Mouse (Mus musculus): Measurements from ENCODE around the gene Arl6. TPM values are rescaled to one million over a fixed set of nuclear protein-coding genes. Genes with fewer than 3 reads are reported as not detected.

Gene Arl6
- polyA plus RNA-seq, 1 experiment from 2014 or later, result 46.7 TPM

DNA sequence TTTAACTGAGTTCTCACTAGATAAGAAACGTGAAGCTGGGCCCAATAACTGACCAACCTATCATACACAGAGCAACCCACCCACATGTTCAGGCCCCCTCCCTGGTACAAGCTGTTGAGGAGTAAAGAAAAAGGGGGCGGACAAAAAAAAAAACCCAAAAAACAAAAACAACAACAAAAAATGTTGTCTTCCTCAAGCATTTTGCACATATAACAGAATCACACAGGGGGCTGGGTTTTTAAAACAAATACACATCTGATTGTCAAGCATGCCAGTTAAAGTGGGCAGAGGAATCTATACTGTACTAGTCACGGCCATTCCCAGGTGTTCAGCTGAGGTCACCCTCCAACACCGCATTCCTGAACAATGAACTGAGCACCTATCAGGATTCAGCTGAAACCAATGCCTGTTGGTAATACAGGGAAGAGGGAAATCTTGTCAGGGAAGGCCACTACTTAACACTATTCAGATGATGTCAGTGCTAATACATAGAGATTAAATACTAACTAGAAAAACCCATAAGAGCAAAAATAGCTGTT is 53.4 kb downstream of the Arl6 start:
- no peaks in the 10 kb centered on the region for H3K9me3 ChIP-seq
- H3K27ac ChIP-seq (replicated peaks), result no peak overlapping the region
- no peaks in the 10 kb centered on the region for H3K27me3 ChIP-seq
- 0 out of 2 replicates have a peak, but pooled peaks cover 13% of the 10 kb centered on the region for H3K4me1 ChIP-seq (replicated peaks)
- no peak overlapping the region for H3K4me3 ChIP-seq
- H3K4me2 ChIP-seq, result no peak overlapping the region
- no peak overlapping the region for H3K9ac ChIP-seq
- H3K36me3 ChIP-seq, result no peaks in the 10 kb centered on the region
- 93% methylated on average over 4 of the region's 4 CpGs for WGBS
- ATAC-seq (ENCODE audit: low read depth), result no peak

DNA sequence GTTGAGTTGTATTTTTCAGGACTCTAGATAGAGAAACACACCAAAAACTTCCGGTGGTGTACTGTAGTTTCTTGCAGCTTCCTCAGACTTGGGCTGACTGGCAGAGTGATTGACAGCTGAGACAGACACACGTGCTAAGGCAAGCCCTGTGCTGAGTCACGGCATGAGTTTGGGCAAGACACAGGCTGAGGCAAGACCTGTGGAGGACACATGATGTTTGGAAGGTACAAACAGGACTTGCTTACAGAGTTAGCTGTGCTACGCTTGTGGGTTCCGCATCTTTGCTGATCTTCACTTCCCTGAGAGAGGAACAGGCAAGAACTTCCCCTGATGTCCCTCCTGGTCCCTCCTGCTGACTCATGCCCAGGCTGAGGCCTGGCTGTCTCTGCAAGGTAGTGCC is 55.7 kb downstream of the Arl6 start:
- Histone ChIP-seq H3K9ac (no peak overlapping the region), H3K36me3 (no peaks in the 10 kb centered on the region), H3K27me3 (no peaks in the 10 kb centered on the region), H3K4me1 (replicated peaks) (0 out of 2 replicates have a peak, but pooled peaks cover 13% of the 10 kb centered on the region), H3K27ac (replicated peaks) (no peak overlapping the region), H3K9me3 (no peaks in the 10 kb centered on the region), H3K4me3 (no peak overlapping the region), H3K4me2 (no peak overlapping the region)
- WGBS, result 91% methylated on average over 5 of the region's 5 CpGs
- ATAC-seq (ENCODE audit: low read depth), result no peak

DNA sequence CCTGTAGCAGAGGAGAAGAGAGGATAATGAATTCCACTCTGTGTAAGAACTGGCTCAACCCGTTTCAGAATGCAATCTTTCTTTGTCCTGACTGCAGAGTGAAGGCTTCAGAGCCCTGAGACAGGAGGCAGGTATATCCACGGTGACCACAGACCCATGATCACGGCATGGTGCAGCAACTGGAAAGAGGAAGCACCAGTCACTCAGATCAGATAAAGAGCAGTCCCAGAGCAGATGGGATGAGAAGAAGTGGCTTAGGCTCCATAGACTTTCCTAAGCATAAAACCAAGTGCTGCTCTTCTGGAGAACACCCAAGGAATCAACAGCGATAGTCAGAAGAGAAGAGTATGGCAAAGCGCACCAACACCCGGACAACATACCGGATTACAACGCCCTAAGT is 60.0 kb downstream of the Arl6 start:
- 91% methylated on average over 8 of the region's 8 CpGs for WGBS
- H3K9me3 ChIP-seq, result no peaks in the 10 kb centered on the region
- ATAC-seq (ENCODE audit: low read depth), result no peak
- H3K27ac ChIP-seq (replicated peaks), result no peak overlapping the region
- H3K9ac ChIP-seq, result no peak overlapping the region
- no peaks in the 10 kb centered on the region for H3K4me1 ChIP-seq (replicated peaks)
- H3K36me3 ChIP-seq, result no peaks in the 10 kb centered on the region
- no peak overlapping the region for H3K4me2 ChIP-seq
- H3K27me3 ChIP-seq, result no peaks in the 10 kb centered on the region
- H3K4me3 ChIP-seq, result no peak overlapping the region

DNA sequence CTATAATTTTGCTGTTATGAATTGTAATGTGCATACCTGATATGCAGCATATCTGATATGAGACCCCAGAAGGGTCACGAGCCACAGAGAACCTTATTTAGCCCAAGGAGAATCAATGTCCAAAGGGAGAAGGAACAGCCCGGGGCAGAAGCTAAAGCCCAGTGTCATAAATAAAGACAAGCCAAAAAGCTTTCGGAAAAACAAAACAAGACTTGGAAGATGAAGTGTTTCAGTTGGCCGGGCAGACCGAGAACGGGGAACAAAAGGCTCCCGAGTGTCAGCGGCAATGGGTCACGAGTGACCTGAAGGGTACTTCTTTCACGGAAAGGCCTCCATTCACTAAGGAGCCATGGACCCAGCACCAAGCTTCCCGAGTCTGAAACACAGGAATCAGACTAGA is 65.2 kb downstream of the Arl6 start:
- H3K4me1 ChIP-seq (replicated peaks), result no peaks in the 10 kb centered on the region
- ATAC-seq (ENCODE audit: low read depth), result no peak
- H3K4me3 ChIP-seq, result no peak overlapping the region
- H3K9ac ChIP-seq, result no peak overlapping the region
- 49% methylated on average over 11 of the region's 11 CpGs for WGBS
- H3K27me3 ChIP-seq, result no peaks in the 10 kb centered on the region
- no peak overlapping the region for H3K4me2 ChIP-seq
- H3K9me3 ChIP-seq, result no peaks in the 10 kb centered on the region
- no peaks in the 10 kb centered on the region for H3K36me3 ChIP-seq
- no peak overlapping the region for H3K27ac ChIP-seq (replicated peaks)

DNA sequence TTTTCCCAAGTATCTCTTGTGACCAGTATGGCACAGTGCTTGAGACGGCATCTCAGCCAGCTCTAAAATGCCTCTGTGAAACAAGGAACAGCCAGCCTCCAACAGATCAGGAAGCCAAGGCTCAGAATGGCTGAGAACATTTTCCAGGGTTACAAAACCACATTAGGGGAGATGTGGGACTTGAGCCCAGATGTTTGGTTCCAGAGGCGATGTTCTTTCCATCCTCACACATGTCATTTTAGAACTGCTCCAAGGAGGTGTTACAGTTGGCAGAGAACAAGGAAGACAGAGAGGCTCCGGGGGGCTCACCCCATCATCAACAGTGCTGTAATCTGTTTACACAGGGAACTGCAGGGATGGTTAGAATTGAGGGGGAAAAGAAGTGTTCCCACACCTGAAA is 66.5 kb downstream of the Arl6 start:
- Histone ChIP-seq H3K27me3 (no peaks in the 10 kb centered on the region), H3K4me3 (no peak overlapping the region), H3K9me3 (no peaks in the 10 kb centered on the region), H3K9ac (no peak overlapping the region), H3K27ac (replicated peaks) (no peak overlapping the region), H3K36me3 (no peaks in the 10 kb centered on the region), H3K4me2 (no peak overlapping the region), H3K4me1 (replicated peaks) (no peaks in the 10 kb centered on the region; the same call in 1 of the 2 replicates)
- ATAC-seq (ENCODE audit: low read depth), result no peak
- WGBS, result 84% methylated on average over 3 of the region's 3 CpGs

DNA sequence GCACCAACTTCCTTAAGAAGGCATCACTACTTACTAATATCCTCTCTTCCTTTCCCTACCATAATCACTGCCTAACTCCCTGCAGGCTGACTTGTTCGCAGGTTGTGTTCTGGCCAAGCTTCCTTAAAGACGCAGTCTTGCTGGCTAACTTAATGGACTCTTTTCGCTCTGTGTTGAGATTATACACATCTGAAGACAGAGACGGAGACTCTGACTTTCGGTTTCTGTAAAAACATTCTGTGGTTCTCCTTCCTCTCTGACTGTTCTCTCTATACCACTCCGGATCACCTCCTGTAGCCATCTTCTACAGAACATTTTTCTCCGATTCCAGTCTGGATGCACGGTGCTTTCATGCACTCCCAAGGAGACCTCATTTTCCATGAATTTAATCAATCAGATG is 68.4 kb downstream of the Arl6 start:
- Histone ChIP-seq H3K4me1 (replicated peaks) (no peaks in the 10 kb centered on the region; the same call in 1 of the 2 replicates), H3K9me3 (no peaks in the 10 kb centered on the region), H3K9ac (no peak overlapping the region), H3K4me2 (no peak overlapping the region), H3K27ac (replicated peaks) (no peak overlapping the region), H3K27me3 (no peaks in the 10 kb centered on the region), H3K4me3 (no peak overlapping the region), H3K36me3 (no peaks in the 10 kb centered on the region)
- no peak for ATAC-seq (ENCODE audit: low read depth)
- 93% methylated on average over 8 of the region's 8 CpGs for WGBS

DNA sequence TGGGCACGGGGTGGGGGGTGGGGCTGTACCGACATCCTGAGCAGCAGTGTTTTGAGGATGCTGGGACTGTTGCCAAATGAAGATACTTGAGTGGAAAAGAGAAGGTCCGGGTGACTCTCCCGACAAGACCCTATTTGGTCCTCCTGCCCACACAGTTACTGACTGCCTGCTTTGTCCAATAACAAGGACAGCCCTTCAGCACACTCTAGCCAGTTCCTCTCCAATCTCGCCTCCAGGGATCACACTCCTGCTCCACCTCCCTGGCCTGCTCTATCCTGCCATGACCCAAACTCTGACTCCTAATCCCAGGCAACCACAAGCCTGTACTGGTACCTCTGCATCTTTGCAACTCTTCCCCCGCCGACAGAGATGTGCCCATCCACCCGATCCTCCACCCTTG is 69.4 kb downstream of the Arl6 start:
- Histone ChIP-seq H3K9me3 (no peaks in the 10 kb centered on the region), H3K9ac (no peak overlapping the region), H3K4me2 (no peak overlapping the region), H3K36me3 (no peaks in the 10 kb centered on the region), H3K27me3 (no peaks in the 10 kb centered on the region), H3K4me3 (no peak overlapping the region), H3K27ac (replicated peaks) (no peak overlapping the region), H3K4me1 (replicated peaks) (no peaks in the 10 kb centered on the region; the same call in 1 of the 2 replicates)
- no peak for ATAC-seq (ENCODE audit: low read depth)
- 68% methylated on average over 8 of the region's 8 CpGs for WGBS

DNA sequence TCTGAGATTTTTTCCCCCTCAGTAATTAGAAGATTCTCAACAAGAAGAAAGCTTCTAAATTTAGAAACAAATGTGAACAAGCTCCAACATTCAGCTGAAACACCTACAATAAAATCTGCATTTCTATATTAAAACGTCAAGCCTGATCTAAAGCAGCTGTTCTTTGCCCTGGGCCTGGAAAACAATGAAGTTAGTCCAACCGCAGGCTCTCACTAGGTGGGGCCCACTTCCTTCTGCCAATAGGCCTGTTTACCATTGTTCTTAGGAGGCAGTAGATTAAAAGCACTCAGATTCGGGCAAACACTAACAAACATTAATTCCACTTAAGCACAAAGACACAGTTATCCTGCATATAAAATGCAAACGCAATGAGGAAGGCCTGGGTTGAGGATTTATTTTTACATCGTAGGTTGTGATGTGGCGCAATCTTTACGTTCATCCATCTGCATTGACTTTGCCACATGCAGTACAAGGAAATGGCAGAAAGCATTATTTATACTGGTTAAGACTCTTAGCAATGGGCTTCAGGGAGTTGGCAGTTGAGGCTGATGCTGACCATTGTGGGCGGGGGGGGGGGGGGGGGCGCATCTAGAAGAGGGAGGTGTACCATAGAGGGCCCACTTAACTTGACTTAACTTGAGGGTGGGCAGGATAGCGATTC is 71.3 kb downstream of the Arl6 start:
- Histone ChIP-seq H3K4me2 (no peak overlapping the region), H3K27ac (replicated peaks) (no peak overlapping the region), H3K27me3 (no peaks in the 10 kb centered on the region), H3K4me1 (replicated peaks) (no peaks in the 10 kb centered on the region; the same call in 1 of the 2 replicates), H3K4me3 (no peak overlapping the region), H3K9me3 (no peaks in the 10 kb centered on the region), H3K36me3 (no peaks in the 10 kb centered on the region), H3K9ac (no peak overlapping the region)
- ATAC-seq (ENCODE audit: low read depth), result no peak
- WGBS, result 65% methylated on average over 10 of the region's 10 CpGs

DNA sequence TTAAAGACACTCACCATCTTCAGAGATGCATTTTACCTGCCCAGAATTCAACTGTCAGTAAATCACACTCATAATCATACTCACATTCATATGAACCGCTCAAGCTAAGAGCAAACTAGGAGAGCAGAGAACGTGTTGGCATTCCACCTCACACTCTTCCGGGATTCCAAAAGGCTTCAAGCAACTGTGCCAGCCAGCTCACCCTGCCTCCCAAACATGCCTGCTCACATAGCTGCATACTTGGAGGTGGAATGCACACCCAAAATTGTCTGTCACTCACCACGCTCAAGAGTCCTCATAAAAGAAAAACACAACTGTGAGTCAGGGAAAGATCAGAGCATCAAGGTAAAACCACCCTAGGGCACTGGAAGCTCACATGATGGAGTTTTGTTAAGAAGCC is 72.8 kb downstream of the Arl6 start:
- ATAC-seq (ENCODE audit: low read depth), result no peak
- 94% methylated on average over 4 of the region's 4 CpGs for WGBS
- Histone ChIP-seq H3K4me1 (replicated peaks) (no peaks in the 10 kb centered on the region; the same call in 1 of the 2 replicates), H3K9ac (no peak overlapping the region), H3K9me3 (no peaks in the 10 kb centered on the region), H3K27me3 (no peaks in the 10 kb centered on the region), H3K36me3 (no peaks in the 10 kb centered on the region), H3K4me3 (no peak overlapping the region), H3K27ac (replicated peaks) (no peak overlapping the region), H3K4me2 (no peak overlapping the region)

DNA sequence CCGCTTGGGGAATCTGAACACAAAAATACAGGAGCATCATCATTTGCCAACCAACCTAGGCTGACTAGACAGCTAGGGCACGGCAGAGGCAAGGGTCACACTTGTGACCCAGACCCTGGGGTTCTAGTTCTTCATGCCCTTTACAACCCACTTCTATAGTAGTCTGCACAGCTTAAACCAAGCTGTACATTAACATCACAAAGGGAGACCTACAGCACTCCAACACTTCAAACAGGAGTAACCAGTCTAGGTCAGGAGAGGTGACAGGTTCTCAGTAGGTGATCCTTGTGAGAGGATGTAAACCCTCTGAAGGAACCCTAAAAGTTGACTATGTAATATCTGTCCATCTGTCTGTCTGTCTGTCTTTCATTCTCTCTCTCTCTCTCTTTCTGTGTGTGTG is 73.6 kb downstream of the Arl6 start:
- no peaks in the 10 kb centered on the region for H3K27me3 ChIP-seq
- 66% methylated on average over 2 of the region's 2 CpGs for WGBS
- no peak overlapping the region for H3K27ac ChIP-seq (replicated peaks)
- no peak overlapping the region for H3K9ac ChIP-seq
- ATAC-seq (ENCODE audit: low read depth), result no peak
- no peak overlapping the region for H3K4me2 ChIP-seq
- H3K4me1 ChIP-seq (replicated peaks), result no peaks in the 10 kb centered on the region; the same call in 1 of the 2 replicates
- H3K9me3 ChIP-seq, result no peaks in the 10 kb centered on the region
- no peaks in the 10 kb centered on the region for H3K36me3 ChIP-seq
- no peak overlapping the region for H3K4me3 ChIP-seq

DNA sequence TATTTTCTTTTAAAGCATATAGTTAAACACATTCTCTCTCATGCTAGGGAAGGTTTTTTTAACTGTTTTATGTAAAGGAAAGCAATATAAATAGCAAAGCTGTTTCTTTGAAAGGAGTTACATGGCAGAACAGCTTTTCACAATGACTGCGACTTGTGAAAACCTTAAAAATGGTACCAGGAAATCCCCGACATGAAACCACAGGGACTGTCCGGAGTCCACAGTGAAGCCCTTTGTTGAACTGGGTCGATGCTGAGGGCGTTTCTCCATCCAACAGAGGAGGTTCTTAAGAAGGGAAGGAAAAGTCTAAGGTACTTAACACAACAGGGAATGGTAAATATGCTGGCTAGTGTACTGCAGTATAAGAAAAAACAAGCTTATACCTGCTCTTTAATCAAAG is 75.2 kb downstream of the Arl6 start:
- Histone ChIP-seq H3K4me2 (no peak overlapping the region), H3K9ac (no peak overlapping the region), H3K36me3 (no peaks in the 10 kb centered on the region), H3K4me3 (no peak overlapping the region), H3K27ac (replicated peaks) (no peak overlapping the region), H3K9me3 (no peaks in the 10 kb centered on the region), H3K27me3 (no peaks in the 10 kb centered on the region), H3K4me1 (replicated peaks) (peaks cover 10% of the 10 kb centered on the region)
- 78% methylated on average over 5 of the region's 5 CpGs for WGBS
- ATAC-seq (ENCODE audit: low read depth), result no peak
